Mouse (Mus musculus): ENCODE measurements around the gene Vps53. TPM values are rescaled to one million over a fixed set of nuclear protein-coding genes. Genes with fewer than 3 reads are reported as not detected.

The Vps53 gene
- polyA plus RNA-seq, 1 experiment from 2014 or later: 48.5 TPM

DNA sequence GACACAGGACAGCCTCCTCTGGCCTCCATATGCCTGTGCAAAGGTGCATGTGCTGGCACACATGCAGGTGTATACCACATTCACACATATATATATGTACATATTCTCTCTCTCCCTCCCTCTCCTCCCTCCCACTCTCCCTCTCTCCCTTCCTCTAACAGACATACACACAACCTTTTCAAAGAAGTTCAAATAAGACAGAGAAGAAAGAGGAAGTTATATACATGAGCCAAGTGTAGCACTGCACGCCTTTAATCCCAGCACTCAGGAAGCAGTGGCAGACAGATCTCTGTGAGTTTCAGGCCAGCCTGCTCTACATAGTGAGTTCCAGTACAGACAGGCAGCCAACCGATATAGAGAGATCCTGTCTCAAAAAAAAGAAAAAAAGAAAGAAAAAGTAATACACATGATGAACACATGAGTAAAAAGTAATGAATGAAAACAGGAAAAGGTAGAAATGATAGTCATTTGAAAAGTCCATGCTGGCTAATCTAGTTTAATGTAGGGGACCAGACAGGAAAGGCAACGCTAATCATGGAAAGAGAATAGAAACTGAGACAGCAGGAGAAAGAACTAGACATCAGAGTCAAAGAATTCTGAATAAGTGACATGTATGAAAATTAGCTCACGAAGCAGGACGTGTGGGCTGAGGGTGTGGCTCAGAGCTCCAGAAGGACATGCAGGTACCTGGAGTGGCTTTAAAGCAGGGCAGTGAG lies 26.1 kb downstream of the Vps53 start:
- WGBS: 75% methylated on average over 5 of the region's 5 CpGs
- peaks cover 5% of the 10 kb centered on the region for H3K4me1 ChIP-seq (ENCODE audit: control insufficient read depth, insufficient read depth, low read length)
- H3K27ac ChIP-seq (ENCODE audit: low read length): no peak overlapping the region
- H3K4me3 ChIP-seq (replicated peaks; ENCODE audit: low read length): no peak overlapping the region
- H3K27me3 ChIP-seq (ENCODE audit: control insufficient read depth, insufficient read depth, low read length): no peaks in the 10 kb centered on the region
- H3K9ac ChIP-seq (ENCODE audit: low read length): no peak overlapping the region
- H3K4me2 ChIP-seq (ENCODE audit: low read depth, low read length): no peak overlapping the region
- H3K9me3 ChIP-seq (replicated peaks; ENCODE audit: control insufficient read depth, low read length): no peaks in the 10 kb centered on the region
- no peaks in the 10 kb centered on the region for H3K36me3 ChIP-seq (ENCODE audit: control insufficient read depth, insufficient read depth, low read length)
- ATAC-seq (ENCODE audit: insufficient read depth, low FRiP score): no peak

DNA sequence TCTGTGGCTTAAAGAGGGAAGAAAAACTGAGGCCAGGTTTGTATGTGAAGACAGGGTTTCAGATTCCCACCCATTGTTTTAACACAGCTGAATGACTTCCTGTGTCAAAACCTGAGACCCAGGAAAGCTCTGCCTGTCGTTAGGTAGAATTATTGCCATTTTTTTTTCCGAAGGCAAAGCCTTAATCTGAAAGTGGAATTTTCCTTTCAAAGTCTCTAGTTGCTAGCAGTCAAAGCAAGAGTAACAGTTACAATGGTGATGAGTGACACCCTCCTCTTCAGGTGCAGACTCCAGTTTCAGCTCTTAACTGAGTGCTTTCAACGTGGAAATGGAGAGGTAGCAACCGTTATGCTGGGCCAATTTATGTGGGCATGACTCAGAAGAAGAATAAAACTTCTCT lies 28.5 kb downstream of the Vps53 start:
- no peaks in the 10 kb centered on the region for H3K27me3 ChIP-seq (ENCODE audit: control insufficient read depth, insufficient read depth, low read length)
- H3K4me3 ChIP-seq (replicated peaks; ENCODE audit: low read length): no peak overlapping the region
- 37% methylated on average over 4 of the region's 4 CpGs for WGBS
- H3K4me1 ChIP-seq (ENCODE audit: control insufficient read depth, insufficient read depth, low read length): peaks cover 24% of the 10 kb centered on the region
- ATAC-seq (ENCODE audit: insufficient read depth, low FRiP score): no peak
- H3K27ac ChIP-seq (ENCODE audit: low read length): 0 out of 2 replicates have a peak overlapping the region, but pooled peaks have one; percentile 16
- no peak overlapping the region for H3K9ac ChIP-seq (ENCODE audit: low read length)
- H3K36me3 ChIP-seq (ENCODE audit: control insufficient read depth, insufficient read depth, low read length): no peaks in the 10 kb centered on the region
- H3K4me2 ChIP-seq (ENCODE audit: low read depth, low read length): no peak overlapping the region
- no peaks in the 10 kb centered on the region for H3K9me3 ChIP-seq (replicated peaks; ENCODE audit: control insufficient read depth, low read length)

DNA sequence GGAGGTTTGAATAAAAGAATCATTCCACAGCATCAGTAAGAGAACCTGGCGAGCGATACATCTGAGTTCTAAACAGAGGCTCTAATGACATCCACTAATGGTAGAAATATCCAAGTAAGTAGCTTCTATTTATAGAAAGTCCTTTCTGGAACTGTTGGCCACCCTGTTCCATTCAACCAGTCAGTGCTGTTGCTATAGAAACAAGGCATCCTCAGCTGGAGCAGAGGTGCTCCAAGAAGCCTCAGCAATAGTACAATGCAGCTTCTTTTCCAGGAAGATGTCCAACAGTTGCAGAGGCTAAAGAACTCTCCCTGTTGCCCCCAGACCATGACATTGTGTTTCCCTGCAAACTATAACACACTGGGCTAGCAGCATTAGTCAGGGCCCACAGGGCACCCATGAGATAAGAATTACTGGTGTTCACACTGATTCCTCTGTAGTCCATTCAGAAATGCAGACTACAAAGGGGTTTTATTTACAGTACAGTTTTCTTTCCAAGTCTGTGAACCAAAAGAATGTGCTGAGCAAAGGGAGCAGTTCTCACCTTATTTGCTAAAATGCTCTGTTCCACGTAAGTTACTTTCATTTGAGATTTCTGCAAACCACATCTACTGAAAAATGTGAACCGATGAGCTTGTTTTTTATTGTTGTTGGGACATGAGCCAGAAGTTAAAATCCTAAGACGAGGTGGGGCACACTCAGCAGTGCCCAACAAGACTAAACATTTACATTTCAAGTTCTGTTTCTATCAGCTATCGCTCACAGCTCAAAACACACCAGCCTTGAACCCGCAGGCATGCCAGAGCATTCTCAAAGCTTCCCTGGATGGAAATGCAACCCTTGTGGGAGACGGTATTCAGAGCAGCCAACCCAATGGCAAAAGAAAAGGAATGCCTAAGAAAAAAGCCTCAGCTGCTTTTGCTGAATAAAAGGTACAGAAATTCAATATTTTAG lies 31.1 kb downstream of the Vps53 start:
- WGBS: 41% methylated on average over 8 of the region's 8 CpGs
- peak; percentile 78; the same call in 1 of the 2 replicates for ATAC-seq (ENCODE audit: insufficient read depth, low FRiP score)
- Histone ChIP-seq H3K9ac (ENCODE audit: low read length) (no peak overlapping the region), H3K9me3 (replicated peaks; ENCODE audit: control insufficient read depth, low read length) (no peaks in the 10 kb centered on the region), H3K36me3 (ENCODE audit: control insufficient read depth, insufficient read depth, low read length) (no peaks in the 10 kb centered on the region), H3K27me3 (ENCODE audit: control insufficient read depth, insufficient read depth, low read length) (no peaks in the 10 kb centered on the region), H3K27ac (ENCODE audit: low read length) (peak overlapping the region; percentile 81), H3K4me1 (ENCODE audit: control insufficient read depth, insufficient read depth, low read length) (peaks cover 25% of the 10 kb centered on the region), H3K4me3 (replicated peaks; ENCODE audit: low read length) (no peak overlapping the region), H3K4me2 (ENCODE audit: low read depth, low read length) (peak overlapping the region; percentile 3; the same call in 1 of the 2 replicates)

DNA sequence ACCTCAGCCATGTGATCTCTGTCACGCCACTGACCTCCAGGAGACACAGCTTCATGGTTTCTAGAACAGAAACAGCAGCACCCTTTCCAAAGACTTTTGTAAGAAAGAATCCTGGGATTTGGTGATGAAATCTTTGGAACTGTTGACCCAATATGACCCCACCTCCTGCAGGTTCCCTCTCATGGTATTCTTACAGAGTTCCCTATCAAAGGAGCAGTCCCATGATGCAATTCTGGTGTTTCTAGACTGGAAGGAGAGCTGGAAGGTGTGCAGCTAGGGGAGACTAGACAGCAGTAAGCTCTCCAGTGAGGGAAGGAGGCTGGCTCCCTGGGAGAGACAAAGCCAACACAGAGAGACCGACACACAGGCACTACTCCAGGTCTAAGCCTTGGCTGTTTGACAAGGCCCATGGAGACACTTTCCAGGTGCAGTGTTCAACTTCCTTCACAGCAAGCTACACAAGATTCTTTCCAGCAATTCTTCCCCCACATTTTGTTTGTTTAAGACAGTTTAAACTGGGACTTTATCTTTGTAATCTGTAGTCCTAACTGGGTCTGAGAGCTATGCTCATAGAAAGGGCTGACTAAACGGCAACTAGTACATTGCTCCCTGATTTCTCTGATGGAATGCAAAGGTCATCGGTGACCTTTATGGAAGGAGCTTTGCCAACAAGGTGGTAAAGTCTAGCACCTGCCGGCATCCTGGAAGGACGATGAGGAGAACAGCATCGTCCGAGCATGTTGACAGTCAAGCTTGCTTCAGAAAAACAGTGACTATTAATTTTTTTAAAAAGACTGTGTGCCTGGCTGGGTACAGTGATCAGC lies 33.0 kb downstream of the Vps53 start:
- ATAC-seq (ENCODE audit: insufficient read depth, low FRiP score): peak; percentile 51; the same call in 1 of the 2 replicates
- Histone ChIP-seq H3K9ac (ENCODE audit: low read length) (no peak overlapping the region), H3K4me1 (ENCODE audit: control insufficient read depth, insufficient read depth, low read length) (peaks cover 25% of the 10 kb centered on the region), H3K9me3 (replicated peaks; ENCODE audit: control insufficient read depth, low read length) (no peaks in the 10 kb centered on the region), H3K4me2 (ENCODE audit: low read depth, low read length) (no peak overlapping the region), H3K36me3 (ENCODE audit: control insufficient read depth, insufficient read depth, low read length) (no peaks in the 10 kb centered on the region), H3K27ac (ENCODE audit: low read length) (peak overlapping the region; percentile 73), H3K27me3 (ENCODE audit: control insufficient read depth, insufficient read depth, low read length) (no peaks in the 10 kb centered on the region), H3K4me3 (replicated peaks; ENCODE audit: low read length) (no peak overlapping the region)
- WGBS: 72% methylated on average over 8 of the region's 8 CpGs

DNA sequence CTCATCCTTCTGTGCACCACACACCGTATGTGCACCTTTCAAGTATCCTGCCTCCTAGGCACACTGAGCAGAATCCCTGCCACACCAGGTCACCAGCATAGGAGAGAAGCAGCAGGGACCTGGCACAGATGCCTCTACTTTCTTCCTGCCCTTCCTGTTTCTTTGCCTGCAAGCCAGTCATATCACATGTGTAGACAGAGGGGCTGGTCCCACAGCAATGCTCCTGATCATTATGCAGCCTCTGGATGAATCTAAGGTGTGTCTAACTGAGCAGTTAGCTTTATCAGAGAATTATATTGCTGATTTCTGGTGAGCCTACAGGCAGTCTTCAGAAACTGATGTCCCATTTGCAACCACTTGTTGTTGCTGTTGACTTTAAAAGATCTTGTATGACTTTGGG lies 34.3 kb downstream of the Vps53 start:
- peaks cover 23% of the 10 kb centered on the region for H3K4me1 ChIP-seq (ENCODE audit: control insufficient read depth, insufficient read depth, low read length)
- H3K9ac ChIP-seq (ENCODE audit: low read length): no peak overlapping the region
- H3K4me3 ChIP-seq (replicated peaks; ENCODE audit: low read length): no peak overlapping the region
- H3K27ac ChIP-seq (ENCODE audit: low read length): no peak overlapping the region
- 91% methylated on average over 1 of the region's 1 CpGs for WGBS
- H3K36me3 ChIP-seq (ENCODE audit: control insufficient read depth, insufficient read depth, low read length): no peaks in the 10 kb centered on the region
- no peaks in the 10 kb centered on the region for H3K9me3 ChIP-seq (replicated peaks; ENCODE audit: control insufficient read depth, low read length)
- no peak overlapping the region for H3K4me2 ChIP-seq (ENCODE audit: low read depth, low read length)
- ATAC-seq (ENCODE audit: insufficient read depth, low FRiP score): no peak
- no peaks in the 10 kb centered on the region for H3K27me3 ChIP-seq (ENCODE audit: control insufficient read depth, insufficient read depth, low read length)

DNA sequence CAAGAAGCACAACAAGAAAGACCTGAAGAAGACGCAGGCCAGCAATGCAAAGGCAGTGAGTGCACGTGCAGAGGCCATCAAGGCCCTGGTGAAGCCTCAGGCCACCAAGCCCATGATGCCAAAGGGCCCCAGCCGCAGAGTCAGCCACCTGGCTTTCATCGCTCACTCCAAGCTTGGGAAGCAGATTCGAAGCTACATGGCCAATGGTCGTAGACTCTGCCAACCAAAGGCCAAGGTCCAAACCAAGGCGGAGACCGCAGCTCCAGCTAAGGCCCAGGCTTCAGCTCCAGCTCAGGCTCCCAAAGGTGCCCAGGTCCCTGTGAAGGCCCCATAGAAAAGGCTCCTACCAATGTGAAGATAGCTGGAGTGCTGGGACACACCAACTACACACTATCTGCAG lies 35.1 kb downstream of the Vps53 start:
- Histone ChIP-seq H3K4me1 (ENCODE audit: control insufficient read depth, insufficient read depth, low read length) (peaks cover 21% of the 10 kb centered on the region), H3K27me3 (ENCODE audit: control insufficient read depth, insufficient read depth, low read length) (no peaks in the 10 kb centered on the region), H3K36me3 (ENCODE audit: control insufficient read depth, insufficient read depth, low read length) (no peaks in the 10 kb centered on the region), H3K9me3 (replicated peaks; ENCODE audit: control insufficient read depth, low read length) (no peaks in the 10 kb centered on the region), H3K27ac (ENCODE audit: low read length) (no peak overlapping the region), H3K4me3 (replicated peaks; ENCODE audit: low read length) (no peak overlapping the region), H3K4me2 (ENCODE audit: low read depth, low read length) (no peak overlapping the region), H3K9ac (ENCODE audit: low read length) (no peak overlapping the region)
- ATAC-seq (ENCODE audit: insufficient read depth, low FRiP score): no peak
- WGBS: 91% methylated on average over 8 of the region's 8 CpGs

DNA sequence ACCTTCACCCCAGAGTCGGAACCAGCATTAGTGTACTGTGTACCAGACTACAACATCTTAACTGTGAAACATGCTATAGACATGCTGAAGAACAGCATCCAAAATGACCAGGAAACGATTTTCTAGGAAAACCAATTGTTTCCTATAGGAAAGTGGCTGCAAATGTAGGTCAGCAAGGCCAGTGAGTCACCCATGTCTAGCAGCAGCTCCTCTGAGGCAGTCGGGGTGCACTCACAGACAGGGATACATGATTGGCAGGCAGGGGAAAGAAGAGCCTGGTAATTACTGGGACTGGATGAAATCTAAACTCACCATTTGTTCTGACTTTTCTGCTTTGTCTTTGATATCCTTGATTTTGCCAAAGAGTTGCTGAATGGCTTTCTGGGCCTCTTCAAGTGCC lies 41.5 kb downstream of the Vps53 start:
- H3K9ac ChIP-seq (ENCODE audit: low read length): no peak overlapping the region
- 81% methylated on average over 3 of the region's 3 CpGs for WGBS
- no peak overlapping the region for H3K4me2 ChIP-seq (ENCODE audit: low read depth, low read length)
- H3K27ac ChIP-seq (ENCODE audit: low read length): no peak overlapping the region
- ATAC-seq (ENCODE audit: insufficient read depth, low FRiP score): no peak
- H3K36me3 ChIP-seq (ENCODE audit: control insufficient read depth, insufficient read depth, low read length): peaks cover 9% of the 10 kb centered on the region; the same call in 1 of the 2 replicates
- H3K4me3 ChIP-seq (replicated peaks; ENCODE audit: low read length): no peak overlapping the region
- H3K27me3 ChIP-seq (ENCODE audit: control insufficient read depth, insufficient read depth, low read length): no peaks in the 10 kb centered on the region
- no peaks in the 10 kb centered on the region for H3K9me3 ChIP-seq (replicated peaks; ENCODE audit: control insufficient read depth, low read length)
- H3K4me1 ChIP-seq (ENCODE audit: control insufficient read depth, insufficient read depth, low read length): no peaks in the 10 kb centered on the region

DNA sequence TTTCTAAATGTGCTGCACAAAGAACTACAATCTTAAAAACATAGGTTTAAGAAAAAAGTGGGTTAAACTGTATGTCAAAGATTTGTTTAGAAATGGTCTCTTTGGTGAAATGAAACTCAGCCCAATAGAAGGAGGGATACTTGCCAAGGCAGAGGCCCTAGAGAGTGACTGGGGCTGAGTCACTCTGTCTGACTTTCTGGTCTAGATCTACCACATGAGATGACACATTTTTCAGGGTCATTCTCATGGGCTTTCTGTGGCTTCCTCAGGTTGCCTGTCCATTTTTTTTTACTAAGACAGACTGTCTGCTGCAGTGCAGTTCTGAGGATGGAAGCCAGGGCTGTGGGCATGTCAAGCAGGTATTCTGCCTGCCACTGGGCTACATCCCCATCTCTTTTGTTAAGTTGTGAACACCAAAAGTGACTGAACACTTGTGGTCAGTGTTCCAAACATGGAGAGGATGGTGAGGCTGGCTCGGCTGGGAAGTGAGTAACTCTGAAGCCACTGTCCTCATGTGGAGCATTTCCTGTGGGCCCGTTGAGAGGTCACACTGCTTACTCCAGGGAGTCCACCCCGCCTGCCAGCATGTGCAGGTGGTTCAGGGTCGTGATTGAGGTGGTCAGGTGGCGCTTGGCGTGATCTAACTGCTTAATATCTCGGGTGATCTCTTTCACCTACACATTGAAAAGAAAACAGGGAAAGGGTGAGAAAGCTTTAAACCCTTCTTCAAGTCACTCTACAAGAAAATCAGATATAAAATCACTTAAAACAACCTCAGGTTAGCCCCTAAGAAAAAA lies 43.6 kb downstream of the Vps53 start:
- Histone ChIP-seq H3K27ac (ENCODE audit: low read length) (no peak overlapping the region), H3K4me2 (ENCODE audit: low read depth, low read length) (no peak overlapping the region), H3K9ac (ENCODE audit: low read length) (no peak overlapping the region), H3K27me3 (ENCODE audit: control insufficient read depth, insufficient read depth, low read length) (no peaks in the 10 kb centered on the region), H3K4me3 (replicated peaks; ENCODE audit: low read length) (no peak overlapping the region), H3K4me1 (ENCODE audit: control insufficient read depth, insufficient read depth, low read length) (no peaks in the 10 kb centered on the region), H3K9me3 (replicated peaks; ENCODE audit: control insufficient read depth, low read length) (no peaks in the 10 kb centered on the region), H3K36me3 (ENCODE audit: control insufficient read depth, insufficient read depth, low read length) (peaks cover 11% of the 10 kb centered on the region; the same call in 1 of the 2 replicates)
- ATAC-seq (ENCODE audit: insufficient read depth, low FRiP score): no peak
- 84% methylated on average over 7 of the region's 7 CpGs for WGBS
